Mouse (Mus musculus) heart, embryonic 14.5 days (tissue): Measurements from ENCODE around the gene Tlk2. TPM values are rescaled to one million over a fixed set of nuclear protein-coding genes. Genes with fewer than 3 reads are reported as not detected.

Experiments
- ATAC-seq: fragments of 200-750 bp; cut with Nextera tagmentation; 2 replicates; pipeline ENCODE4 v1.8.0; 2017; ENCODE audit warnings: low read depth, moderate TSS enrichment; ENCODE audit not compliant: insufficient number of reproducible peaks, insufficient read depth, low FRiP score
- H3K27ac ChIP-seq, 2 experiments: fragments of 200-500 bp in 1 of 2; fragments of 300-500 bp in 1 of 2; sonication (generic) in 1 of 2; replicated peaks in 1 of 2; 2 replicates each; pipeline ENCODE4 v1.5.1; 2012 to 2014; ENCODE audit warnings: low read depth in 2 of 2, low read length in 2 of 2, control low read depth in 1 of 2, mild to moderate bottlenecking in 1 of 2, mixed read lengths in 1 of 2; ENCODE audit not compliant: control insufficient read depth in 1 of 2, insufficient read depth in 1 of 2
- H3K27me3 ChIP-seq: fragments of 300-500 bp; sonication (generic); 2 replicates; pipeline ENCODE4 v1.6.1; 2014; ENCODE audit warnings: mild to moderate bottlenecking, low read length, control low read depth; ENCODE audit not compliant: control insufficient read depth, insufficient read depth
- H3K36me3 ChIP-seq: fragments of 300-500 bp; sonication (generic); 2 replicates; pipeline ENCODE4 v1.6.1; 2014; ENCODE audit warnings: mild to moderate bottlenecking, control low read depth, low read length, mixed read lengths; ENCODE audit not compliant: control insufficient read depth, insufficient read depth
- H3K4me1 ChIP-seq, 2 experiments: fragments of 200-500 bp in 1 of 2; fragments of 300-500 bp in 1 of 2; sonication (generic) in 1 of 2; 2 replicates each; pipeline ENCODE4 v1.6.1; 2012 to 2014; ENCODE audit warnings: low read length in 2 of 2, control low read depth in 1 of 2, mixed read lengths in 1 of 2; ENCODE audit not compliant: control insufficient read depth in 2 of 2, insufficient read depth in 2 of 2
- H3K4me2 ChIP-seq: fragments of 300-500 bp; sonication (generic); 2 replicates; pipeline ENCODE4 v1.6.1; 2014; ENCODE audit warnings: mild to moderate bottlenecking, low read length
- H3K4me3 ChIP-seq, 2 experiments: fragments of 200-500 bp in 1 of 2; fragments of 300-500 bp in 1 of 2; sonication (generic) in 1 of 2; 2 replicates each; pipeline ENCODE4 v1.5.1; 2012 to 2014; ENCODE audit warnings: low read length in 2 of 2, mild to moderate bottlenecking in 2 of 2, control low read depth in 1 of 2, low read depth in 1 of 2, moderate library complexity in 1 of 2; ENCODE audit not compliant: control insufficient read depth in 1 of 2, insufficient read depth in 1 of 2
- H3K9ac ChIP-seq: fragments of 300-500 bp; sonication (generic); 2 replicates; pipeline ENCODE4 v1.6.1; 2014; ENCODE audit warnings: mild to moderate bottlenecking, low read length
- H3K9me3 ChIP-seq: fragments of 300-500 bp; sonication (generic); 2 replicates; pipeline ENCODE4 v1.6.1; 2016; ENCODE audit warnings: low read length, control low read depth; ENCODE audit not compliant: control insufficient read depth
- WGBS: fragments of 180-500 bp; shearing (Covaris S2); extraction: QIAGEN DNeasy Blood & Tissue Kit; methylation state at CpG from one replicate; pipeline ENCODE4 v1.1.7; 2014; 5-methylcytosine and 5-hydroxymethylcytosine counted together
- polyA plus RNA-seq: library from polyadenylated mRNA; unstranded; fragments of >200 nt; fragmentation: Nextera tagmentation; extraction: Ambion mirVana; gene quantifications from 2 replicates; pipeline ENCODE4 v1.2.1, GENCODE M21; 2014

Tlk2 gene
- polyA plus RNA-seq, 1 experiment from 2014 or later, result 21.9 TPM

DNA sequence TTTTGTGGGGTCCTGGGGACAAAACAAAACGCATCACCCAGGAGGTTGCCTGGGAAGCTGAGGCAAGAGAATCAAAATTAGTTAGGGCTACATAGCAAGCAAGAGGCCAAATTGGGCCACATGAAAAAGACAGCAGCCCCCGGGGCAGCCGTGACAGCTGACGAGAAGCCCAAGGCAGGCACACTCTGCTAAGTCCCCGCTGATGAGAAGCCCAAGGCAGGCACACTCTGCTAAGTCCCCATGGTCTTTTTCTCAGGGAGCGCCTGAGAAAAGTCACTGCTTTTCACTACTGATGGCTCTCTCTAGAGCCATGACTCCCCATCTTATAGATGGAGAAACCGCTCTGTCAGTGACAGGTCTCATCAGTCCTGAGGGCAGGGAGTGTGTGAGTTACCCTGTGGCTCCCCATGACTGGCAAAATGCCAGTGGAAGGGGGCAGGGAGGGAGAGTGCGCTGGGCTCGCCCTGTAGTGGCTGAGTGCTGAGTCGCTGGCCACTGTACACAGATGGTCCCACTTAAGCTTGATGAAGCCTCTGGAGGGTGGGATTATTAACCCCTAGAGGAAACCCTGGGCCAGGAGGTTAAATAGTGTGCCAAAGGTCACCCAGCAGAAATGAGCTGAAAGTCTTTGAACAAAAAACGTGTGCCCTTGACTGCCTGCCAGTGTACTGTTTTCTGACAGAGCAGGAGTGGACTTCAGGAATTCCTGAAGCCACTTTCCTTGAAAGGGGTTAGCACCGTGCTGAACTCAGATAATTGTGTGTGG lies 25.4 kb upstream of the Tlk2 start:
- Histone ChIP-seq H3K9ac (no peak overlapping the region; the same call in 1 of the 2 replicates), H3K27ac (peak overlapping the region; percentile 55 to 70), H3K27me3 (no peaks in the 10 kb centered on the region), H3K4me3 (no peak overlapping the region), H3K36me3 (no peaks in the 10 kb centered on the region), H3K4me2 (peak overlapping the region; percentile 26), H3K9me3 (no peaks in the 10 kb centered on the region), H3K4me1 (peaks cover 25 to 28% of the 10 kb centered on the region in 2 experiments)
- ATAC-seq, result peak; percentile 85
- WGBS, result 14% methylated on average over 12 of the region's 12 CpGs

DNA sequence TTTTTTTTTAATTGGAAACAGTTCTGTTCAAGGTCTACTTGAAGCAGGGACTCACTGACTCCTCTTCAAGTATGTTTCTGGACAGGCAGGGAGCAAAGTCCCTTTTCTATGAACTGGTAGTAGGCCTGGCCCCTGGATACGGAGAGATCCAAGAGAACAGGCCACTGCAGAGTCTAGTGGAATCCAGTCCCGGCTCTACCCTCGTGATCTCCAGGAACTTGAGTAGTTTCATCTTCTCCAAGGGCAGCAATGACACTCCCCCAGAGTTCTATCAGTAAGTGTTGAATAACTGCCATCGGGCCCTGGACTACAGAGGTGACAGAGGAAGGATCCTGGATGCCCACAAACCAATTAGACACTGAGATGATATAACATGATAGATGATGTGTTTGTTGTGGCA lies 22.7 kb upstream of the Tlk2 start:
- peaks cover 25 to 28% of the 10 kb centered on the region in 2 experiments for H3K4me1 ChIP-seq
- no peak overlapping the region for H3K27ac ChIP-seq
- H3K4me2 ChIP-seq, result no peak overlapping the region
- no peaks in the 10 kb centered on the region for H3K9me3 ChIP-seq
- no peak overlapping the region for H3K9ac ChIP-seq
- no peak overlapping the region for H3K4me3 ChIP-seq
- ATAC-seq, result no peak
- WGBS, result 37% methylated on average over 4 of the region's 4 CpGs
- no peaks in the 10 kb centered on the region for H3K36me3 ChIP-seq
- no peaks in the 10 kb centered on the region for H3K27me3 ChIP-seq

DNA sequence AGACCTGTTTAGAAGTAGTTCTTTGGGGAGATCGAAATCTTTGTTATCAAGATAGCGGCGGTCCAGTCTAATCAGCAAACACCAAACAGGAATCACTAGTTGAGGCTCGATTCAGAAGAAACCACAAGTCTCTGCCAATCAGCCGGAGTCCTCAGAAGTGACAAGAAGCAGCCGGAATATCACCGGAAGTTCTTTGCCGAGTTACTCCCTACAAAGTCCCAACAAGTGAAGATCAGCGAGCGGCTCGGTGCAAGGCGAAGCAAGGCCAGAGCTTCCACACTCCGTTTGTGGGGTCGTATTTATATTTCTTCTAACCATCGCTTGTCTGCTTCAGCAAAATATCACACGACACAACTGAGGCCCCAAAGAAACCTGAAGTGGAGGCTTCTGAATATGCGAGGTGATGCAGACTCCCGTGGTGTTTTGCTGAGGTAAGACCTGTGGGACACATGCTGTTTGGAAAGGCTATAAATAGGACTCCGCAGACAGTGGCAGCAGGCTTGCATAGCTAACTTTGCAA lies 21.8 kb upstream of the Tlk2 start:
- no peak for ATAC-seq
- H3K36me3 ChIP-seq, result no peaks in the 10 kb centered on the region
- H3K27ac ChIP-seq, result peak overlapping the region; percentile 79 to 89
- H3K4me3 ChIP-seq, result peak overlapping the region in 1 of 2 experiments; percentile 12; a peak in 1 of 4 replicates
- H3K4me2 ChIP-seq, result peak overlapping the region; percentile 47
- no peaks in the 10 kb centered on the region for H3K9me3 ChIP-seq
- peaks cover 22 to 27% of the 10 kb centered on the region in 2 experiments for H3K4me1 ChIP-seq
- WGBS, result 54% methylated on average over 19 of the region's 19 CpGs
- H3K9ac ChIP-seq, result peak overlapping the region; percentile 49
- no peaks in the 10 kb centered on the region for H3K27me3 ChIP-seq

DNA sequence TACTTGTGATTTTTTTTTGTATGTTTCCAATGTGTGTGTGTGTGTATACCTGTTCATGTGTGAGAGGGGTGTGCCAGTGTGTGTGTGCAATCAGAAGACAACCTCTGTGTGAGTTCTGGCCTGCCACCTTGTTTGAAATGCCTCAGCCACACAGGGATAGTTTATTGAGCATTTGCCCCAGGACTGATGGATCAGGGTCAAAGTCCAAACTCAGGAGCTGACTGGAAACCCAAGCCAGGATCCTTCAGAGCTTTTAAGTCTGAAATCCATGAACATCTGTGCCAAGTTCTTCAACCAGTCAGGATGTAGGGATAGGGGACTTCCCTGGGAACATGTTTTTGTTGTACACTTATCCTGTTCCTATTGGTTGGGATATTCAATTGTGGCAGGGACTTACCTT lies 20.6 kb upstream of the Tlk2 start:
- H3K27me3 ChIP-seq, result no peaks in the 10 kb centered on the region
- H3K36me3 ChIP-seq, result no peaks in the 10 kb centered on the region
- H3K4me2 ChIP-seq, result no peak overlapping the region
- H3K4me1 ChIP-seq, result peaks cover 18 to 21% of the 10 kb centered on the region in 2 experiments
- H3K9me3 ChIP-seq, result peaks cover 6% of the 10 kb centered on the region
- no peak overlapping the region for H3K9ac ChIP-seq
- no peak overlapping the region for H3K27ac ChIP-seq
- no peak overlapping the region for H3K4me3 ChIP-seq
- ATAC-seq, result no peak

DNA sequence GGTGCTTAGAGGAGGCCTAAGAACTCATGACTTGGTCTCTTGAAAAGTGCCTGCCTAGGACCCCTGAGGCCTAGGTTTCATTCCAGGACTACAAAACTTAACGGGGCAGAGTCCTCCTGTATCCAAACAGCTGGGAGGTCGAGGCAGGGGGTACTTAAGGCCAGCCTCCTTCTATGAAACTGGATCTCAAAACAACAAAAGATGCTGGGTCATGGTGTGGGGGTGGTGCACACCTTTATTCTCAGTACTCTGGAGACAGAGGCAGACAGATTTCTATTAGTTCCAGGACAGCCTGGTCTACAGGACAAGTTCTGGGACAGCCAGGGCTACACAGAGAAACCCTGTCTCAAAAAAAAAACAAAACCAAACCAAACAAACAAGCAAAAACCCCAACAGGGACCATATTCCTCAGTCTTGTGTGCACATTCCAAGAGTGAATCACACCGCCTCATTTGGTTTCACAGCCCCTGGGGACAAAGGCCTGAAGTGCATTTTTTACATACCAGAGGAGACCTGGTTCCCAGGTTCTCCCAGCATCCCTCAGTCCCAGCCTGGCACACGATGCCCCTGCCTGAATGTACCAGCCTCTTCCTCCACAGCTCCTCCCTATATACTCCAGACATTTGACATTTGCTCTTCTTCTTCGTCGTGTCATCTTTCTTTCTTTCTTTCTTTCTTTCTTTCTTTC lies 18.8 kb upstream of the Tlk2 start:
- no peak for ATAC-seq
- H3K4me1 ChIP-seq, result peaks cover 7 to 11% of the 10 kb centered on the region in 2 experiments
- no peak overlapping the region for H3K4me2 ChIP-seq
- H3K9ac ChIP-seq, result no peak overlapping the region
- H3K36me3 ChIP-seq, result no peaks in the 10 kb centered on the region
- peaks cover 11% of the 10 kb centered on the region for H3K9me3 ChIP-seq
- 52% methylated on average over 6 of the region's 6 CpGs for WGBS
- no peaks in the 10 kb centered on the region; the same call in 1 of the 2 replicates for H3K27me3 ChIP-seq
- H3K27ac ChIP-seq, result no peak overlapping the region
- no peak overlapping the region for H3K4me3 ChIP-seq

DNA sequence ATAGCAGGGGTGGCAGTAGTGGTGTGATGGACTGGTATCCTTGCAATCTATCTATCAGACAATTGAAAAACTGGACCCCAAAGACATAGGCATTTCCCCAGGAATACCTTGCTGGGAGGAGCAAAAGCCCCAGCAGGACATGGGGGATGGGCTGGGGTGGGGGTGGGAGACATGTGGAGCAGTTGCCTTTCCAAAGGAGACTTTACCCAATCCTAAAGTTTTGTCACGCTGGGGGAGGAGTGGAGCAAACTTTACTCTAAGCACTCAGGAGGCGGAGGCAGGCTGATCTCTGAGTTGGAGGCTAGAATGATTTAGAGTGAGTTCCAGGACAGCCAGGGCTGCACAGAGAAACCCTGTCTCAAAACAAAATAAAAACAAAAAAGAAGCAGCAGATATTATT lies 17.2 kb upstream of the Tlk2 start:
- no peak overlapping the region for H3K27ac ChIP-seq
- H3K9ac ChIP-seq, result no peak overlapping the region
- 76% methylated on average over 2 of the region's 2 CpGs for WGBS
- H3K4me1 ChIP-seq, result peaks cover 5 to 6% of the 10 kb centered on the region in 2 experiments; a peak in 3 of 4 replicates
- H3K9me3 ChIP-seq, result peaks cover 19% of the 10 kb centered on the region
- H3K36me3 ChIP-seq, result no peaks in the 10 kb centered on the region
- H3K4me3 ChIP-seq, result no peak overlapping the region
- no peak for ATAC-seq
- no peak overlapping the region for H3K4me2 ChIP-seq
- peaks cover 3% of the 10 kb centered on the region; the same call in 1 of the 2 replicates for H3K27me3 ChIP-seq

DNA sequence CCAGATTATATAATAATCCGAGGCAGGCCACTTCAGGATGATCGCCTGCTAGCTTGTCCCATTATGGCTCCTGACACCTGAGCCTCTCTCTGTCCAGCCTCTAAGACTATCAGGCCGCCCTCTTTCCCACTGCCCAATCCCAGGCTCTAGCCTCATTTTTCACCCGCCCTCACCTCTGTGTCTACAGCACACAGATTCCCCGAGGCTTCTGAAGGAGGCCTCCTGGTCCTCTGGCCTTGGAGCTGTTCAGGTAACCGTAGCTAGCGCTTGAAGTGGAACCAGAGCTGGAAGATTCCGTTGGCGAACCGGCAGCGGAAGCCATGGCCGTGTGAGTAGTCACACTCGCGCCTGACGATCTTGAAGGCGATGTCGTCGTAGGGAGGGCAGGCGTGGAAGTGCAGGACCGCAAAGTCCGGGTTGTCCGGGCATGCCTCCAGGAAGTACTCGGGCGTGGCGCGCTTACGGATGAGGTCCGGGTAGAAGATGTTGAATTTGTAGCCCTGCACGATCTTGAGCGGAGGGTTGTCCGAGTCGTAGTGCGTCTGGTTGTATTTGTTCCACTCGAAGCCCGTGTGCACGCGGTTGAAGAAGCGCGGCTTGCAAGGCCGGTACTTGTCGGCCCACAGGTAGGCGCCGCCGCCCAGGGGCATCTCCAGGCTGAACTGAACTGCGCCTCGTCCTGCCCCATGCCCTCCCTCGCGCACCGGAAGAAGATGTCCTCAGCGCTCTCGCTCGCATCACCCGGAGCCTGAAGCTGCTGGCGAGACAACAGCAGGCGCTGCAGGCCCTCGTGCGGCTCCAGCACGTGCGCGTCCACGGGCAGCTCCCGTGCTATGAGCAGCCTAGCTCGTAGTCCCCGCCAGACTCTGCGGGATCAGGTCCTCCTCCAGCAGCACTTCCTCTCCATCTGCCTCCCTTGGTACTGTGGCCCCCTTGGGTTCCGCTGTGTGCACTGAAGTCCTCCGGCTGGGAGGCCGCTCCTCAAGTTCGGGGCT lies 13.8 kb upstream of the Tlk2 start:
- H3K4me1 ChIP-seq, result no peaks in the 10 kb centered on the region
- no peak overlapping the region for H3K4me2 ChIP-seq
- H3K4me3 ChIP-seq, result no peak overlapping the region
- peaks cover 3% of the 10 kb centered on the region; the same call in 1 of the 2 replicates for H3K27me3 ChIP-seq
- no peak for ATAC-seq
- H3K9ac ChIP-seq, result no peak overlapping the region
- H3K36me3 ChIP-seq, result no peaks in the 10 kb centered on the region
- peaks cover 19% of the 10 kb centered on the region for H3K9me3 ChIP-seq
- WGBS, result 70% methylated on average over 69 of the region's 69 CpGs
- H3K27ac ChIP-seq, result no peak overlapping the region
